Mouse (Mus musculus) lung, postnatal 4 days (tissue): ENCODE measurements around the gene Ifngr1.
A peak's percentile ranks its signal among the peaks of the same experiment; 100 is the strongest.

ENCODE experiments used
- DNase-seq, 2 experiments: peaks; one replicate each; pipeline ENCODE4 v3.0.0; 2021

Ifngr1 gene

DNA sequence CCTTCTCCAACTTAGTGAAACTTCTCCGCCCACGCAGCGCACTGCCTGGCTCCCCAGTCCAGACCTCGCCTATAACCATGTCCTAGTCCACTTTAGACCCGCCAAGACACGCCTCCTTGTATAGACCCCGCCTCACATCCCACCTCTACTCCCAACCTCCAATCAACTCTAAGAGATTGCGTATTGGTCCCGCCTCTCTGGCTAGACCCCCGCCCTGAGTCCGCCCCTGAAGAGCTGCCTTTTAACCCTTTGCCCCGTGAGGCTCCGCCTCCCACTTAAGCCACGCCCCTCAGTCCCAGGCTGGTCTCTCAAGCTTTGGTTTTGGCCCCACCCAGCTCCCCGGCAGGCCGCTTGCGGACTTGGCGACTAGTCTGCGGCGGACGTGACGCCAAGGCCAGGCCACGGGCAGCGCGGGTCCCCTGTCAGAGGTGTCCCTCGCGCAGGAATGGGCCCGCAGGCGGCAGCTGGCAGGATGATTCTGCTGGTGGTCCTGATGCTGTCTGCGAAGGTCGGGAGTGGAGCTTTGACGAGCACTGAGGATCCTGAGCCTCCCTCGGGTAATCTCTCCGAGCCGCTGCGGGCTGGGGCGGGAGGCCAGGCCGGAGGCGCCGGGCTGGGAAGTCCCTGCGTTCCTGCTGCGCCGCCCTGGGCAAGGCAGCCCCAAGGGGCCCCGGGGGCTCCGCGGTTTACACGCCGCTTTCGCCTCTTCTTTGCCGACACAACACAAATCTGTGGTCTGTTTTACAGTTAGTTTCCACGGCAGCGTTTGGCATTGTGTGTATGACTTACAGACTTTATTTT is at the start of gene Ifngr1:
Gene Ifngr1, plus strand, starts transcription at position 309 of the 801 bp plus-strand sequence.
- DNase-seq, result peak; percentile 100

DNA sequence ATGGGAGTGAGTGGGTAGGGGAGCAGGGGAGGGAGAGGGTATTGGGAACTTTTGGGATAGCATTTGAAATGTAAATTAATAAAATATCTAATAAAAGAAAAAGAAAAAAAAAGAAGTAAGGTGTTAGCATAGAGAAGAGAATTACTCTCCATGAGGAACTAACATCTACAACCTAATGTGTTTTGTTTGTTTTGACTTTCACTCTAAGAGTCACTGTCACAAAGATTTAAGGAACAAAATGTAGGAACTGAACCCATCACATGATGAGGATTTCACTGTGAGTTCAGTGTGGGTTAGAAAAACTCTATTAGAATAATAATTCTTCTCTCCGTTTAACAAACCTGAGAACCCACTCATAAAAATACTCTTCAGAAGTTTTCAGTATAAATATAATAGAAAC is 44.9 kb upstream of the Ifngr1 start:
- DNase-seq, result no peak

GRCm38 (mm10) chr10:19548016-19548415 is 43.7 kb upstream of the Ifngr1 start:
- no peak for DNase-seq

DNA sequence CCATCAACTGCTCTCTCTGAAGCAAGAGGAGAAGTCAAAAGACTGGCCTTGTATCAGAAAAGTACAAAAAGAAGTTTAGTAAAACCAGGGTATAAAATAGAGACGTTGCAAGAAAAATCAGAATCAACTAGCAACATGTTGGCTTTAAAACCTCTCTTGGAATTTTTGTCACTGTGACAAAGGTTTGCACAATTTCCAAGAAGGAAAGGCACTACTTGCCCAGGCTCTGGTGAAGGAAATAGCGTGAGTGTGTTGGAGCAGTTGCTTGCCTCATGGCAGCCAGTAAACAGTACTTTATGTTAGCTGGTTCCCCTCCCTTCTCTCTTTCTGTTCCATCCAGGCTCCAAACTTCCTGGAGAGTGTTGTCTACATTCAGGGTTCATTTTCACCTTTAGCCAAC is 43.3 kb upstream of the Ifngr1 start:
- DNase-seq, result no peak

- DNase-seq, result no peak
These were observed 40.2 kb upstream of the Ifngr1 start for GRCm38 (mm10) chr10:19551585-19551984.

GRCm38 (mm10) chr10:19553857-19554256 is 37.9 kb upstream of the Ifngr1 start:
- no peak for DNase-seq

DNA sequence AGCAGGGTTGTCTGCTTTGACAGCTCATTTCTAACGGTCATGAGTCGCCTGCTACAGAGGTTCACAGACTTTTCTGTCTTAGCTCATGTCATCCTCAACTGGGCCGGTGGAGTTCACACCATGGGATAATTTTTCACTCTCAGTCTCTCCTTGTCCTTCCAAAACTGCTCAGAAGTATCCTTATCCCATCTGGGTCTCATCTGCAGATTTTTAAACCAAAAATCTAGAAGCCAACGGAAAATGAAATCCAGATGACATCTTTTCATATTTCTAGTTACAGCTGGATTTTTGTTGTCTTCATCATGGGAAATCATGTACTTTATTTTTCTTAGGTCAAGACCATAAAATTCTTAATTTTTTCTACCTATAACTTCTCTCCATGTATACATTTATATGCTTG is 34.1 kb upstream of the Ifngr1 start:
- DNase-seq, result no peak

- no peak for DNase-seq
These were observed 32.1 kb upstream of the Ifngr1 start for GRCm38 (mm10) chr10:19559565-19560165.

- no peak for DNase-seq
These were observed 29.2 kb upstream of the Ifngr1 start for GRCm38 (mm10) chr10:19562598-19562997.

DNA sequence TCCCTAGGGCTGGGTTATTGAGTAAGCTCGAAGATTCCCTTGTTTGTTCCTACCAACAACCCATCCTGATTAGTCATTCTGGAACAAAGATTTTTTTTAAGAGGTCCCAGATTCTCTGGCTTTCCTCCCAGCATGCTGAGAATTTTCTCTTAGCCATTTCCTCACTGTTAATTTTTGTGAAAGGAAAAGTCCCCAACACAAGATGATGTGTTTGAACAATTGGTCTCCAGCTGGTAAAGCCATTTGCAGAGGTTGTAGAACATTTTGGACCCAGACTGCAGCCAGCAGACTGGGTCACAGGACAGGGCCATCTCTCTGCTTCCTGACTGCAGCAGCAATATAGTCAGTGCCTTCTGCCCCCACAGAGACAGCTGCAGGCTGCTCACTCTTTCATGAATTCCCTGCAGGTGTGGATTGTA is 28.3 kb upstream of the Ifngr1 start:
- peak; percentile 26 to 72 for DNase-seq

DNA sequence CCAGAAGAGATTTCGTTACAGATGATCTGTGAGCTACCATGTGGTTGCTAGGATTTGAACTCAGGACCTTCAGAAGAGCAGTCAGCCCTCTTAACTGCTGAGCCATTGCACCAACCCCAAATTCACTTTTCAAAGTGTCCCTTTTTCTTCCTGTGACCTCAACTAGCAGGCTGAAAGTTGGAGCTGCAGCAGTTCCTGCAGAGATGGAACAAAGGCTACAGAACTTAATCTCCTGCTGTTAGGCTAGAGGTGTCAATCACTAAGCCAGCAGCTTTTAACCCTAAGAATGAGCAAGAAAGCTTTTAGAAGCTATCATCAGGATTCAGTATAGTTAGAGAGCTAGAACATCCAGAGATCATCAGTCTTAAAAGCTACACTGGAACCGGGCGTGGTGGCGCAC is 24.3 kb upstream of the Ifngr1 start:
- no peak for DNase-seq

GRCm38 (mm10) chr10:19570288-19570687 is 21.5 kb upstream of the Ifngr1 start:
- DNase-seq, result no peak

DNA sequence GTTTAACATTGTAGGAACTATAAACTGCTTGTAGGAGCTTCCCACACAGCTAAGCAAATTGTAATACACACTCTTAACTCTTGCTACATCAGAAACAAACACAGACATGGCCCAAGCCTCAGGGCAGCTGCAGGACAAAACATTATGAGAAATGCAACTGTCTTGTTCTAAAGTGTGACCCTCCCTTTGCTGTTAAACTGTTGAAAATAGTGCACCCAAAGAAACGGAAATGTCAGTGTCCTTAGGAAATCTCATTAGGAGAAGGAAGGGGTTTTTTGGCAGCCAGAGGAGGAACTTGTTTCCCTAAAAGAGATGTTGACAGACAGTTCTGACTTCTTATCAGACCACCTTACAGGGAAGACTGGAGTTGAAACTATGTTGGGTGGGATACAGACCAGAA is 21.0 kb upstream of the Ifngr1 start:
- no peak for DNase-seq

GRCm38 (mm10) chr10:19577571-19577970 is 14.2 kb upstream of the Ifngr1 start:
- no peak for DNase-seq

DNA sequence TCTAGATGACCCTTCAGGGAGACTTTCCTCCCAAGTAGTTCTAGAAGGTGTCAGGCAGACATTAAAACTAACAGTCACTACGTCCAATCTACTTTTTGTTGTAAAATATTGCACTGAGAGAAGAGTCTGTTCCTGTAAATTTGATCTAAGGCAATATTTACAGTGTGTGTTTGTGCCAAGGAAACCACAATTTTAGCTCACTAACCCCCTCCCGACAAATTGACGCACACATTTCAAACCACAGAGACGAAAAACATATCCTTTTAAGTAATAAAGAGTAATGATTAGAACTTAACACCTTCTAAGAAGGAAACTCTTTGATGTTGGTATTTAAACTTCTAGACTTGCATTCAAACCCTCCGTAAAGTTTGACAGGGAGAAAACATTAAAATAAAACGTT is 13.7 kb upstream of the Ifngr1 start:
- DNase-seq, result no peak

GRCm38 (mm10) chr10:19578409-19578986 is 13.3 kb upstream of the Ifngr1 start:
- peak in 1 of 2 experiments; percentile 46 for DNase-seq

DNA sequence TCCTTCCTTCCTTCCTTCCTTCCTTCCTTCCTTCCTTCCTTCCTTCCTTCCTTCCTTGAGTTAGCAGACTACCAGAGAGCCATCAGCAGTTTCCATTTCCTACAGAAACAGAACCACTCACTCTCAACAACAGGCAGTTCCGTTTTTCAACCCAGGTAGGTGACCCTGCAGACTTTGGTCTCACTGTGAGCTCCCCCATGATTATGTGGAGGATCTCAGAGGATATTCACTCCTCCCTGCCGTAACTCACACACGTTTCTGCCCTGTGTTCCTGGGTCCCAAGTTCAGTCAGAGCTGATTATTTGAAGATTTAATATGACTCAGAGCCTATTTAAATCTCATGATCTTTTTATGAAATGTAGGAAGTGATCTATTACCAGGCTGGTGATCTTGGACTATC is 11.1 kb upstream of the Ifngr1 start:
- DNase-seq, result no peak

DNA sequence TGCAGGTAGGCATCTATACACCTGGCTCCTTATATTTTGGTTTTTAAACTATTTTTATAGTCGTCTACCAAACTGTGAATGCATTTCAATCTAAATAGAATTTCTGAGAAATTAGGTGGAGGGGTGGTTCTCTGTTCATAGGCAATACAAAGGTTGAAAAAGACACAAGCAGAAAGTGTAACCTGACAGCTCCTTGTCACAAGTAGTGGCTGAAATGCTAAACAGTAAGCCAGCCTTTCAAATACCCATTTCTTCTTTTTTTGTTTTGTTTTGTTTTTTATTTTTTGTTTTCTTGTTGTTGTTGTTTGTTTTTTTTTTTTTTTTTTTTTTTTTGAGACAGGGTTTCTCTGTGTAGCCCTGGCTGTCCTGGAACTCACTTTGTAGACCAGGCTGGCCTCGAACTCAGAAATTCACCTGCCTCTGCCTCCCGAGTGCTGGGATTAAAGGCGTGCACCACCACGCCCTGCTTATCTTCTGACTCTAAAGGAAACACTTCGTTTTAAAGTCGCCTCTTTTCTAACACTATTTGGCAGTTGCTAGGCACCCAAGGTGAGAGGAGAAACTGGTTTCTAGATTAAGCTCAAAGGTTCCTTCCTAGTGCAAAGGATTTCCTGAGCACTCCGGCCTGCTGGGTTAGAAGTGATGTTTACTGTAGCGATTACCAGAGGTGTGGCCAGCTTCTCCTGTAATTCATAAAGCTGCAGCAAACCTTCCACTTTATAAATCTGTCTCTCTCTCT is 9.7 kb upstream of the Ifngr1 start:
- DNase-seq, result no peak

DNA sequence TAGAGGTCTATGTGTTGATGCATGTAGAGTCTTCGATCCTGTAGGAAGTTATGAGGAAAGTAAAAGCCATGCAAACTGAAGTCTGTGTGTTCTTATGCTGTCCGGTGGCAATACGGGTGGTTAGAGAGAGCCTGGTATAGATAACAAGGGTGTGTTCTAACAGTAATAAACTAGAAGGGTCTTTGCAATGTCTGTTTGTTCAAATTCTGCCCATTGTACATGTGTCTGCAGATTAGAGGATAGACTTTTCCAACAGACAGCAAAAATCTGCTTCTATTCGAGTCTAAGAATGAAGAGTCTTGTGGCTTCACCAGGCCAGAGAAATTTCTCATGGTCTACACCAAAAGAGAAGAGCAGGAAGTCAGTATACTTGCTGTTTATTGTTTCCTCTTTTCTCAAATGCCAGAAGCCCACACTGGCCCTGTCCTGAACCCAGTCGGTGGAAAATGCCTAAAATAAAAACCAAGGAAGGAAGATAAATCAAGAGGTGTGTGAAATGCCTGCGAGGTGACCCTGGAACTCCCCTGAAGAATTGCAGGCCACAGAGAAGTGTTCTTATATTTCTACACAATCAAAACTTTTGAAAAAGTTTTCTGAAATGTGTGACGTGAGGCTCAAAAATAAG is 8.8 kb upstream of the Ifngr1 start:
- no peak for DNase-seq

DNA sequence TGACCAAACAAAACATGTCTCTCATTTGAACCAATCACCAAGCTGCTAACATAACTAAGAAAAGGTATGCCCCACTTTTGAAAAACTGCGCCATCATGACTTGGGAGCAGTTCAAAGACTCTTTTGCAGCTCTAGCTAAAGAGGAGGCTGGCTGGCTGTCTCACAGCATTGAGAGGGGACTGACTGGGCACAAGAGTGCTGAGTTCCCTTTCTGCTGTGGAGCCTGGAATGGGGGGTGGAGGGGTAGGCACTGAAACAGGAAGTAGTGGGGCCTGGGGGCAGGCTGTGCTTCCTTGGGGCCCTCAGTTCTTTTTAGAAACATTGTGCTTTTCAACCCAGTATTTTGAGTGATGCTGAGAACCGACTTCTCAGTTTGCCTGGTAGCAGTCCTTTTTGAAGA is 7.7 kb upstream of the Ifngr1 start:
- DNase-seq, result peak; percentile 50 to 61

DNA sequence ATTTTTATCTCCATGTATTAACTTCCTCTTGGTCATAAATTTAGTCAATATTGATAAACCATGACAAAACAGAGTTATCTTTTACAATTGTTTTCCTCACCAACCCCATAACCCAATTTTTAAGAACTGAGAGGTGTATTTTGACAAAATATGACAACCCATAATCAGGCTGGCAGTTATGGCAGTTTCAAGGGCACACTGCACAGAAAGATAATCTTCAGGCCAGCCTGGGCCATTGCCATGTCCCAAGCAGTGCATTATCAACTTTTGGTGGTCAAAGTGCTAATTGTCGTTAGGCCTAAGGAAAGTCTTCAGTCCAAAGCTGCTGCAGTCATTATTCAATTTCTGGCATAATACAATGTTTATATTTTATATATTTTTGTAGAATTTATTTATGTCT is 6.9 kb upstream of the Ifngr1 start:
- DNase-seq, result no peak

DNA sequence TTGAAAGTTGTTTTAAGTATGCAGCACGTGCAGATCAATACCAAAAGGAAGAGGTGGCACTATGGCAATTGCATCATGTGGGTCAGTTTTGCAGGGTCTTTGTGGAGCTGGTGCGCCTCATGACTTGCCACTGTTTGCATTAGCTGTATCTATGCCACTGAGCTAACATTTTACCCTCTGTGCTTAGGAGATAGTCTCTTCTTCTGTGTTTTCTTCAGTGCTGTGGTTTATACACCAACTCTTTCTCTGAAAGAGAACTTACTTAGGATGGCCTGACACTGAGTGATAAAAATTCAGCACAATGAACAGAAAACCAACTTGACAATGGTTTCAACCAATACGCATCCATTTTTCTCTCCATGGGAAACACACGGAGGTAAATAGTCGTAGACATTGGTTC is 5.9 kb upstream of the Ifngr1 start:
- no peak for DNase-seq

DNA sequence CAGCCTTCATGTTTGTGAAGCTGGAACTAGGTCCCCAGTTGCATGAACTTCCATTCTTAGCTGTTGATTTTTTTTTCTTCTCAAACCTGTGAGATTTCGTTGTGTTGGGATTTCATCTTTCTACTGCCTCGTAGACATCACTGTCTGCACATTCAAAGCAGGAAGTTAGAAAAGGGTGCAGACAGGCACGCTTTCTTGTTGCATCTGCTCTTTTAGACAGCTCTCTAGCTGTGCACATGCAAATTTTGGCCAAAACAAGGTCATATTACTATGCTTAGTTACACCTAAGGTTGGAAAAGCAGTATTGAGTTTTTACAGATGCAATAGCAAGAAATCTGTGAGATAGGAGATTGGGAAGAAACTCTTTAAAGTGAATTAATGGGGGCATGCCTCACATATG is 4.5 kb upstream of the Ifngr1 start:
- no peak for DNase-seq
